Mouse (Mus musculus) lung, embryonic 14.5 days (tissue): ENCODE measurements around the gene Gpr176. TPM values are rescaled to one million over a fixed set of nuclear protein-coding genes. Genes with fewer than 3 reads are reported as not detected.

ENCODE experiments used
- ATAC-seq: fragments of 200-750 bp; cut with Nextera tagmentation; 2 replicates; pipeline ENCODE4 v1.8.0; 2017; ENCODE audit warnings: mild to moderate bottlenecking, moderate TSS enrichment, moderate library complexity; ENCODE audit not compliant: insufficient read depth
- DNase-seq: peaks from one replicate; pipeline ENCODE4 v3.0.0-alpha.2; 2015
- H3K27ac ChIP-seq: fragments of 300-500 bp; sonication (generic); 2 replicates; pipeline ENCODE4 v1.5.1; 2014; ENCODE audit warnings: low read depth, mild to moderate bottlenecking, moderate library complexity
- H3K27me3 ChIP-seq: fragments of 300-500 bp; sonication (generic); 2 replicates; pipeline ENCODE4 v1.6.1; 2014; ENCODE audit warnings: low read length, control low read depth; ENCODE audit not compliant: insufficient read depth
- H3K36me3 ChIP-seq: fragments of 300-500 bp; sonication (generic); 2 replicates; pipeline ENCODE4 v1.6.1; 2014; ENCODE audit warnings: control low read depth; ENCODE audit not compliant: insufficient read depth
- H3K4me1 ChIP-seq: fragments of 300-500 bp; sonication (generic); 2 replicates; pipeline ENCODE4 v1.6.1; 2014; ENCODE audit warnings: antibody characterized with exemption, control low read depth; ENCODE audit not compliant: insufficient read depth
- H3K4me2 ChIP-seq: fragments of 300-500 bp; sonication (generic); 2 replicates; pipeline ENCODE4 v1.6.1; 2014; ENCODE audit warnings: mild to moderate bottlenecking
- H3K4me3 ChIP-seq: fragments of 300-500 bp; sonication (generic); 2 replicates; pipeline ENCODE4 v1.5.1; 2014; ENCODE audit warnings: low read depth, low read length
- H3K9ac ChIP-seq: fragments of 300-500 bp; sonication (generic); 2 replicates; pipeline ENCODE4 v1.6.1; 2014
- H3K9me3 ChIP-seq: fragments of 300-500 bp; sonication (generic); 2 replicates; pipeline ENCODE4 v1.6.1; 2016; ENCODE audit warnings: low read depth, low read length, control low read depth
- CTCF ChIP-seq: IDR thresholded peaks from 2 replicates; pipeline ENCODE4 v1.5.1; 2016; ENCODE audit warnings: antibody characterized with exemption, low read depth
- WGBS: fragments of 180-500 bp; shearing (Covaris S2); extraction: QIAGEN DNeasy Blood & Tissue Kit; methylation state at CpG from one replicate; pipeline ENCODE4 v1.1.7; 2014; 5-methylcytosine and 5-hydroxymethylcytosine counted together
- polyA plus RNA-seq: library from polyadenylated mRNA; unstranded; fragments of >200 nt; fragmentation: Nextera tagmentation; extraction: Ambion mirVana; gene quantifications from 2 replicates; pipeline ENCODE4 v1.2.1, GENCODE M21; 2014

Gene Gpr176
- polyA plus RNA-seq, 1 experiment from 2014 or later: 0.26 TPM

GRCm38 (mm10) chr2:118373572-118374279, 507 bp upstream of the Gpr176 start:
- peaks cover 12% of the 10 kb centered on the region; the same call in 1 of the 2 replicates for H3K4me1 ChIP-seq
- peak; percentile 85 for DNase-seq
- ATAC-seq: peak; percentile 93
- 3% methylated on average over 43 of the region's 43 CpGs for WGBS
- H3K27ac ChIP-seq: no peak overlapping the region
- H3K27me3 ChIP-seq: peaks cover 34% of the 10 kb centered on the region
- H3K4me3 ChIP-seq: peak overlapping the region; percentile 48
- TF ChIP-seq CTCF: peak; percentile 53
- H3K4me2 ChIP-seq: peak overlapping the region; percentile 97
- H3K9ac ChIP-seq: peak overlapping the region; percentile 41
- no peaks in the 10 kb centered on the region for H3K36me3 ChIP-seq
- H3K9me3 ChIP-seq: no peaks in the 10 kb centered on the region

- H3K4me3 ChIP-seq: peak overlapping the region; percentile 48
- peaks cover 34% of the 10 kb centered on the region for H3K27me3 ChIP-seq
- TF ChIP-seq CTCF: no peak
- ATAC-seq (peak; percentile 7; the same call in 1 of the 2 replicates), DNase-seq (peak; percentile 15)
- peak overlapping the region; percentile 97 for H3K4me2 ChIP-seq
- WGBS: 9% methylated on average over 11 of the region's 11 CpGs
- no peaks in the 10 kb centered on the region for H3K9me3 ChIP-seq
- H3K4me1 ChIP-seq: peaks cover 12% of the 10 kb centered on the region; the same call in 1 of the 2 replicates
- H3K36me3 ChIP-seq: no peaks in the 10 kb centered on the region
- H3K27ac ChIP-seq: no peak overlapping the region
- no peak overlapping the region for H3K9ac ChIP-seq
Observed at GRCm38 (mm10) chr2:118372561-118372900, 688 bp downstream of the Gpr176 start.

- Histone ChIP-seq H3K27ac (no peak overlapping the region), H3K4me1 (peaks cover 12% of the 10 kb centered on the region; the same call in 1 of the 2 replicates), H3K4me3 (no peak overlapping the region), H3K9ac (no peak overlapping the region), H3K9me3 (no peaks in the 10 kb centered on the region), H3K4me2 (no peak overlapping the region), H3K27me3 (peaks cover 34% of the 10 kb centered on the region), H3K36me3 (no peaks in the 10 kb centered on the region)
- 24% methylated on average over 1 of the region's 1 CpGs for WGBS
- DNase-seq (no peak), ATAC-seq (no peak)
- no peak for TF ChIP-seq CTCF
Observed at GRCm38 (mm10) chr2:118371841-118372240, 1.4 kb downstream of the Gpr176 start.

- Histone ChIP-seq H3K4me2 (no peak overlapping the region), H3K4me3 (no peak overlapping the region), H3K9me3 (no peaks in the 10 kb centered on the region), H3K27ac (no peak overlapping the region), H3K4me1 (no peaks in the 10 kb centered on the region), H3K36me3 (no peaks in the 10 kb centered on the region), H3K9ac (no peak overlapping the region), H3K27me3 (no peaks in the 10 kb centered on the region)
- TF ChIP-seq CTCF: no peak
- 68% methylated on average over 6 of the region's 6 CpGs for WGBS
- ATAC-seq (no peak), DNase-seq (no peak)
Observed at GRCm38 (mm10) chr2:118355138-118355719, 18.0 kb downstream of the Gpr176 start.

GRCm38 (mm10) chr2:118353916-118354403, 19.3 kb downstream of the Gpr176 start:
- Histone ChIP-seq H3K4me2 (no peak overlapping the region), H3K27me3 (no peaks in the 10 kb centered on the region), H3K9ac (no peak overlapping the region), H3K27ac (no peak overlapping the region), H3K4me1 (no peaks in the 10 kb centered on the region), H3K36me3 (no peaks in the 10 kb centered on the region), H3K4me3 (no peak overlapping the region), H3K9me3 (no peaks in the 10 kb centered on the region)
- no peak for TF ChIP-seq CTCF
- no peak for ATAC-seq
- peak; percentile 40 for DNase-seq
- WGBS: 60% methylated on average over 4 of the region's 4 CpGs

- Histone ChIP-seq H3K4me2 (no peak overlapping the region), H3K27ac (no peak overlapping the region), H3K4me3 (no peak overlapping the region), H3K36me3 (no peaks in the 10 kb centered on the region), H3K9ac (no peak overlapping the region), H3K4me1 (no peaks in the 10 kb centered on the region), H3K9me3 (no peaks in the 10 kb centered on the region), H3K27me3 (no peaks in the 10 kb centered on the region)
- DNase-seq (no peak), ATAC-seq (no peak)
- 42% methylated on average over 4 of the region's 4 CpGs for WGBS
- no peak for TF ChIP-seq CTCF
Observed at GRCm38 (mm10) chr2:118353498-118353897, 19.7 kb downstream of the Gpr176 start.

- Histone ChIP-seq H3K36me3 (no peaks in the 10 kb centered on the region), H3K9me3 (no peaks in the 10 kb centered on the region), H3K4me3 (no peak overlapping the region), H3K4me1 (no peaks in the 10 kb centered on the region), H3K27me3 (no peaks in the 10 kb centered on the region), H3K27ac (no peak overlapping the region), H3K9ac (no peak overlapping the region), H3K4me2 (no peak overlapping the region)
- DNase-seq: no peak
- WGBS: 51% methylated on average over 1 of the region's 1 CpGs
- TF ChIP-seq CTCF: no peak
- no peak for ATAC-seq
Observed at GRCm38 (mm10) chr2:118345535-118345934, 27.7 kb downstream of the Gpr176 start.
